Mouse (Mus musculus): ENCODE measurements around the gene Fgd1. TPM values are rescaled to one million over a fixed set of nuclear protein-coding genes. Genes with fewer than 3 reads are reported as not detected.

The Fgd1 gene
- total RNA-seq (2021): 10 to 100 TPM; 18.0 to 20.4 TPM

DNA sequence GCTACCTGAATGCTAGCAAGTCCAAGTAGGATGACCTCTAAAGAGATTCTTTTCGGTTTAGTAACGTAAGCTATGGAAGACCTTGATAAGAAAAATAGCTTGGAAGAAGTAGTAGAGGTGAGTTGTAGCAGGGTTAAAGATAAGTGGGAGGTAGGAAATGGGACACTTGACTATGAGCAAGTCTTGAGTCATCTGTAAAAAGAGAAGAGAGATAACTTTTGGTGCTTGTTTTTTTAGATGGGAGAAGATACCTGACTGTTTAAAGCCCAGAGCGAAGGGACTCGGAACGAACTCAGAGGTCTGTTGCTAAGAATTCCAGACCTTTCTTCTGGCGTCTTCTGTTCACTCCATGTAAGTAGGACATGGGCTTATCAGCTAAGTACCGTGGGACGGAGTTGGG, at the start of gene Fgd1:
Fgd1 (plus strand) TSS at position 301 of the 400 bp plus-strand sequence.
- intact Hi-C loops (cut with DNase I): loop anchor here (2.0 to 5.0 kb wide), 2 partner anchors 29 to 41 kb away; partner anchors contain the start of gene Gnl3l
- no peak for DNase-seq (ENCODE audit: low spot score in 2 of 2)

DNA sequence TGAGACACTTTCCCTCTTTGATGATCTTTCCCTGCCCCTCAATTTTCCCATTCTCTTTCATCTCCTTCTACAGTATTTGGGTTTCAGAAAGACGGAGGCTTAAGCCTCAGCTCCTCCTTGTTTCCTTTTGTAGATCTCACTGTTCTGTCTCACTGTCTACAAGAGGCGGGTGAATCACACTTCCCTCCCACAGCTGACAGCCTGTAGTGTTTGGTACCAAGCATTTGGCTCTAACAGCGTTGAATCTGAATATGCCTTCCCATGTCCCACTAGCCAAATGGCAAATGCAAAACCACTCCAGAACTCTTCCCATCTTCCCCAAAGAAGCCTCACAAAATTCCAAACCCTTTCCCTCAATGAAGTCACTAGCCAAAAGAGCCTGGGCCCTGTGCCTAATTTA, 49.2 kb upstream of the Fgd1 start:
- peak; percentile 31 to 85 for DNase-seq (ENCODE audit: low spot score in 2 of 2)
- intact Hi-C loops (cut with DNase I): loop anchor here (5.0 kb wide), 1 partner anchor 91 kb away; no protein-coding TSS in a partner anchor

DNA sequence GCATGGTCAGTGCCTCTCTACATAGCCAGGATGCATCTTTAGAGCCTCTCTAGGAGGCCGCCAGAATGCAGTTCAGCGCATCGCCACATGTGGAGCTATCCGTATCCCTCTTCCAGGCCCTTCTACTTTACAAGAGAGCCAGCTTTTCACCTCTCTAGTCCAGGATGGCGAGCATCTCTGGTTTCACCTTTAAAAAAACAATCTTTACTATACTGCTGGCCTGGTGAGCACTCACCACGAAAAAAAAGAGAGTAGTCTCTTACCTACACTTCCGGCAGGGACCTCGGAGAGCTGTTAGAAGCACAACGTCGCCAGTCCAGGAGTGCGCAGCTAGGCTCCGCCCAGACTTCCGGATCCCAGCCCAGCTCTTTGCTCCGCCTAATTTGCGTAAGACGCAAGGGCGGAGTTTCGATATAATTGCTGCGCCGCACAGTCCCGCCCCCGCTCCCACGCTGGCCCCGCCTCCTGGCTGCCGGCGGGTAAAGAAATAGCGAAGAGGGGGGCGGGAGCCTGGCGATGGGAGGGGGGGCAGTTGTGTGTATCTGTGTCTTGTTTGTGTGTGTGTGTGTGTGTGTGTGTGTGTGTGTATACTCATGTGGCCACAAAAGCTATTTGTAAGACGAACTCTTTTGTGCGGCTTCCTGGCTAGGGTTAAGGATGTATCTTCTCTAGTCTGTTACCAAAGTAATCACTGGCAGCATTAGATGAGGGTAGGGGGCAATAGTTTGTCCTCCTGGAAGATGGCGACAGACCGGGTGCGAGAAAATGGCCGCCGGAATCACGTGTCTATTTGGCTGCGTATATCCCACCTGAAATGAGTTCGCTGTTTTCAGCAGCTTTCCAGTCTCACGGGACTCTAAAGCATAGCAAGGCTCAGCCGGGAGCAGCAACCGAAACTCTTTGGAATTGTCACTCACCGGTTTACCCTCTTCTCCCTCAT, 28.7 kb upstream of the Fgd1 start, which contains the start of gene Gnl3l:
Gnl3l (minus strand) TSS at position 385 of the 940 bp plus-strand sequence.
- intact Hi-C loops (cut with DNase I): loop anchor here (2.0 kb wide), 1 partner anchor 30 kb away; the partner anchor contains the start of gene Fgd1
- peak; percentile 83 to 90 for DNase-seq (ENCODE audit: low spot score in 2 of 2)

DNA sequence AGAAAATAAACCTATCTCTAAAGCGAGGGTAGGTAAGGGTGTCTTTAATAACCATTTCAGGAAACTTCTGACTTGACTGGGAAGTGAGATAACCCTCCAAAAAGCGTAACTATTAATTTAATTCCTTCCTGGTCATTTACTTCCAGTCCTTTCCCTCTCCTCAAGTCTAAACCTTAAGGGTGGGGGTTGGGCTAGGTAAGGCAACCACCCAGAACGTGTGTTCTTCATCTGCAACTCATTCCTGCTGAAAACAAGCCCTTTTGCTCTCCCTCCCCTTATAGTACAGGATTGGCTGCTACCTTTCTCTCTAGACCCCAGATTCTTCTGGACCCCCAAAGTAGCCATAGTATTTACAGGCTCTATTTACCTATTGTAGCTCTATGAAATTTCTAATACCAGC, 28.1 kb upstream of the Fgd1 start:
- peak in 1 of 2 experiments; percentile 9 for DNase-seq (ENCODE audit: low spot score in 2 of 2)
- intact Hi-C loops (cut with DNase I): loop anchor here (2.0 kb wide), 1 partner anchor 29 kb away; the partner anchor contains the start of gene Fgd1

DNA sequence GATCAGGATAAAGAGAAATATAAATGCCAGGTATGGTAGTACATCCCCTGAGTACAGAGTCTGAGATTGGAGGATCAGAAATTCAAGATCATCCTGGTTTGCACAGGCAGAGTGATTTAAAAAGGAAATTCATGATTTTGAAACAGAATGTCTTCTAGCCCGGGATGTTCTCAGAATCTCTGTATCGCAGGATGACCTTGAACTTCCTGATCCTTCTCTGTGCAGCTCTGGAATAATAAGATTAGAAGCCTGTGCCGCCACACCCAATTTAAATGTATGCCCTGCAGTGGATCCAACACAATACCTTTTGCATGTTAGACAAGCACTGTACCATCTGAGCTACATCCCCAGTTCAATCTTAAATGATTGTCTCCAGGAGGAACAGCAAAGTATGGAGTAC, 27.2 kb upstream of the Fgd1 start:
- DNase-seq (ENCODE audit: low spot score in 2 of 2): no peak
- intact Hi-C loops (cut with DNase I): no loop called here

DNA sequence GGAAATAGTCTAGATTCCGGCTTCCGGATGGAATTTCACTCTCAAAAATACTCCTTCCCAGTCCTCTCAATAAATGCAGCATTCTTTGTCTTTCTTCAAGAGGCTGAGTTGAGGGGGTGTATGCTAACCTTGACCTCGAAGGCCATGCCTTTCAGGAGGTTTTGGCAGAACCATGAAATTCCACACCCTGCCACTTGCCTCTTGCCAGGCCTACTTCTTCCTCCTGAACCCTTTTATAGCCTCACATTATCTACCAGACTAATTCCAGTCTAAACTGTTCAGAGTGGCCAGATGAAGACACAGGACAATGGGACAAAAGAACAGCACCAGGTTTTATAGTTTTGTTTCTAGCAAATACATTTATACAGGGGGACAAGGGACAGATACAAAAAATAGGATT, 14.6 kb upstream of the Fgd1 start:
- intact Hi-C loops (cut with DNase I): no loop called here
- no peak for DNase-seq (ENCODE audit: low spot score in 2 of 2)

DNA sequence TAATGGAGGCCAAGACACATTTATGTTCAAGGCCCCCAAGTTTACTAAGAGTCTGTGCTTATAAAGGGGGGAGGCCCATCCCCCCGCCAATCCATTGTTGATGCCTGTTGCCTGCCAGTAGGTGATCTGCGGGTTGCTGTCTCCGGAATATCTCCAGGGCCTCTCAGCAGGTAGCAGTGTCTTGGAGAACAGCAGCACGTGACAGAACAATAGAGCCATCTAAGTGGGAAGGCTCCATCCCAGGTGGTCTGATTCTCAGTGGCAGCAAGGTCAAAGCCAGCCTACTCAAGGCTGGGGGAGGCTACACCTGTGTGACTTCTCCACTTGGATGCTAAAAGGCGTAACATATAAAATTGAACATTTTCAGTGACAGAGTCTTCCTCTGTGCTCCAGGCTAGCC, 4.7 kb upstream of the Fgd1 start:
- no peak for DNase-seq (ENCODE audit: low spot score in 2 of 2)
- intact Hi-C loops (cut with DNase I): no loop called here

DNA sequence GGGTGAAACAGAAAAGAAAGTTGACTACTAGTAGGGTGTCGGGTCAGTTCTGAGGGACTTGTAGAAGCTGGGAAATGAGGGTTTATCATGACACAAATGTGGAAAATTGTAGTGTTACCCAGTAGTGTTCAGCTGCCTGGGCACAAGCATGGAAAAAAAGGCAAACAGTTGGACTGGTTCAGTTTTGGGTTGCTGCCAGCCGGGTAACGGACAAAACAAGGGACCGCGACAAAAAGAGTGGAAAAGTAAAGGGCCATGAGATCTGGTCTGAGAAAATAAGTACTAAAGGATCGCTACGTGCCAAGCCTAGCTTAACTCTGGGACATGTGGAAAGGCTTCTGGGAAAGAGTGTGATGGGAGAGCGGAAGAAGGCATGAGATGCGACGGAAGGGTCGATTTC, 371 bp downstream of the Fgd1 start:
- intact Hi-C loops (cut with DNase I): loop anchor here (2.0 to 5.0 kb wide), 2 partner anchors 30 to 41 kb away; partner anchors contain the start of gene Gnl3l
- DNase-seq (ENCODE audit: low spot score in 2 of 2): no peak

DNA sequence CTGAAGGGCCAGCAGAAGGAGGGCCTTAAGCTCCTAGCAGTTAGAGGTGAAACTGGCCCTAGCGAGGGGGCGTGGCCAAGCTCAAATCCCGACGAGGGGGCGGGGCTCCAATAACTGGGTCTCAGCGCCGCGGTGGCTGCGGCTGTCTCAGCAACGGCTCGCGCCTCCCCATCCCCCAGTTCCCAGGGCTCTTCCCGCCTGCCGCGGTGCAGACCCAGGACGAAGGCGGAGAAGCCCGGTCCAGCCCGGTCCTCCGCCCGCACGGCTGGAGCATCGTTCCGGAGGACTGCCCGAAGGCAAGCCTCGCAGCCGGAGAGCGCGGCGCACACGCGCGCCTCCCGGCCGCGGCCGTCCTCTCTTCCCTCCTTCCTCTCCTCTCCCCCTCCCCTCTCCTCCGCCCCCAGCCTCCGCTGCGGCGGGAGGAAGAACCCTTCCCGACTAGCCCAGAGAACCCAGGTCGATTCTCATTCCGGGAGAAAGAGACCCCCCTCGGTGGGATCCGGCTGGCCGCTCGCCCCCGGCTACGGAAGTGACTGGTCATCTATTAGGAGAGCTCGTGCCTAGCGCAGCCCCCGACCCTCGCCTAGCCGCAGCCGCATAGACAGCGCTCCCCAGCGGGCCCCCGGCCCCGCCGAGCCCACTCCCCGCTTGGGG, 954 bp downstream of the Fgd1 start:
- intact Hi-C loops (cut with DNase I): loop anchor here (2.0 to 5.0 kb wide), 2 partner anchors 30 to 40 kb away; partner anchors contain the start of gene Gnl3l
- DNase-seq (ENCODE audit: low spot score in 2 of 2): peak; percentile 78

DNA sequence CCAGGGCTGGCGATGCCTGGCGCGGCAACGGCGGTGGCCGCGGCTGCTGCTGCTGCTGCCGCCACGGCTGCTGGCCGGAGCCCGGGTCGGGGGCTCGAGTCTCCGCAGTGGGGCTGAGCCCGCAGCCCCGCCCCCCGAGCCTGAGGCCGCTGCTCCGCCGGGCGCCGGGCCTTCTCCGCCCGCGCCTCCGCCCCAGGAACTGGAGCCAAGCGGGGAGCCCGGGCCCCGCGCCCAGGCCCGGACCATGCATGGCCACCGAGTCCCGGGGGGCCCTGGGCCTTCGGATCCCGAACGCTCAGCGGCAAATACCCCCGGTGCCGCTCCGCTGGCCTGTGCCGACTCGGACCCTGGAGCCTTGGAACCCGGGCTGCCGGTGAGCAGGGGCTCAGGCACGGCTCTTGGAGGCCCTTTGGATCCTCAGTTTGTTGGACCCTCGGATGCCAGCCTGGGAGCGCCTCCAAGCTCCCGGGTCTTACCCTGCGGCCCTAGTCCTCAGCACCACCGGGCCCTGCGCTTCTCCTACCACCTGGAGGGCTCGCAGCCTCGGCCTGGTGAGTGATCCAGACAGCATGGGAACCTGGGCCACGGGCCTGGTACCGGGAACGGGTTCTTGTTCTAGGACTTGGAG, 1.6 kb downstream of the Fgd1 start:
- peak in 1 of 2 experiments; percentile 28 for DNase-seq (ENCODE audit: low spot score in 2 of 2)
- intact Hi-C loops (cut with DNase I): loop anchor here (2.0 to 5.0 kb wide), 3 partner anchors 21 to 40 kb away; partner anchors contain the start of gene Gnl3l

DNA sequence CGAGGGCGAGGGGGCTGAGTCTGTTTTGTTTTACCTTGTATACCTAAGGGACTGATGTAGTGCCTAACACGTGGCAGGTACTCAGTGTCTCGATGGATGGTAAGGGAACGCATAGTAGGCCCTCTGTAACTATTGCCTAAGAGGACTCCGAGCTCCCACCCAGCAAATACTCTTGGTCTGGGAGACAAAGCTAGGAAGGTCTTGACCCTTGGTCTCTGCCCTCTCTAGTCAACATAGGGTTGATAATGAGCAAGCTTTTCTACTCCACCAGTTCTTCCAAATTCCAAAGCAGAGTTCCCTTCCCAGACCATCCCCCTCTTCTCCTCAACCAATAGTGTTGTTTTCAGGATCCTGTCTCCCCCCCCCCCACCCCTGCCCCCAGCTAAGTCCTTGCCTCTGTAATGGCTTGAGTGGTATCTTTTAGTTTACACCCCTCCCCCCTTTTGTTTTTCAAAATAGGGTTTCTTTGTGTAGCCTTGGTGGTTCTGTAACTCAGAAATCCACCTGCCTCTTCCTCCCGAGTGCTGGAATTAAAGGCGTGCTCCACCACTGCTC, 3.8 kb downstream of the Fgd1 start:
- intact Hi-C loops (cut with DNase I): loop anchor here (2.0 to 5.0 kb wide), 3 partner anchors 19 to 47 kb away; partner anchors contain the start of gene Tsr2
- DNase-seq (ENCODE audit: low spot score in 2 of 2): no peak

DNA sequence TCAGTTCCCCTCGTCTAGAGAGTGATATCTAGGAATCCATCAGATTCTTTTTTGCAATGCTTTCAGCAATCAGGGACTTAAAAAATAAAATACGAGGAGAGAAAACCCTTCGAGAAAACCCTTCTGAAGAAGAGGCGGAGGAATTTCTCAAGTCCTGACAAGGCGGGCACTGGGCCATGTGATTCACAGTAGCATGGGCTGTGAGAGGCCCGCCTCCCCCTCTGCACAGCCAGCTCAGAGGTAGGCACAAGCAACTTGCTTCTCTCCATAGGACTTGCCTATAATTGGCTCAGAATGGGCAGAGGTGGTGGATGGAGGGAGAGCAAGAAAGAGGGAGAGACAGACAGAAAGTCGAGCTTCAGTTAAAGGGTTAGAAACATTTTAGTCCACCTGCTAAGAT, 4.4 kb downstream of the Fgd1 start:
- DNase-seq (ENCODE audit: low spot score in 2 of 2): peak; percentile 15 to 88
- intact Hi-C loops (cut with DNase I): loop anchor here (2.0 kb wide), 1 partner anchor 46 kb away; the partner anchor contains the start of gene Tsr2

DNA sequence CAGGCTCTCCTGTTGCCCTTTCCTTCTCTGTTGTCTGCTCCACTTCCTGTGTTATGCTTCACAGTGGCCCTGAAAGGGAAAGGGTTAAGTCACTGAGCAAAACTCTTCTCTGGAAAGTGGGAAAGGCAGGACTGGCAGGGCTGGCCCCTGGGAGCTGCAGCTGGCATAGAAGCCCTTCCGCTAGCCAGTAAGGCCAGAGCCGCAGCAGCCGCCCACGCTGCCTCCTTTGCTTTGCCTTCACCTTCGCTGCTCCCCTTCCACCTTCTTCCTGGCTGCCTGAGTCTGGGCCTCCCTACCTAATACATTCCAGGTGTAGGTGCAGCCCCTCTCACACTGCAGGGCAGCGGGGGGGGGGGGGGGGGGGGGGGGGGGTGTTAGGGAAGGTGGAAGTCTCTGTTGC, 8.5 kb downstream of the Fgd1 start:
- no peak for DNase-seq (ENCODE audit: low spot score in 2 of 2)
- intact Hi-C loops (cut with DNase I): no loop called here

DNA sequence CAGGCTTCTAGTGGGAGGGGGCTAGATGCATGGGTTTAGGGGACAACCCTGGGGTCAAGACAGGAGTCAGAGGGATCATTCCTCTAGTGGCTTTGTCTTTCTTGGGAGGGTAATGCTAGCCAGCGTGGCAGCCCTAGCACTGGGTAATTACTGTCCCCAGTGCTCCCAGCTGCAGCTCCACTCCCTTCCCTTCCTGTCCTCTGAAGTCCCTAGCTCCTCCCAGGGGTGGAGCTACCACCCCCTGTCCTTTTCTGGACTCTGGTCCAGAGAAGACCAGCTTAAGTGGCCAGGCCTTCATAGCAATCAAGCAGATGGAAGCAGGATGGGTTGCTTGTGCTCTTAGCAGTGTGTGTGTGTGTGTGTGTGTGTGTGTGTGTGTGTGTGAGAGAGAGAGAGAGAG, 9.6 kb downstream of the Fgd1 start:
- intact Hi-C loops (cut with DNase I): no loop called here
- no peak for DNase-seq (ENCODE audit: low spot score in 2 of 2)

DNA sequence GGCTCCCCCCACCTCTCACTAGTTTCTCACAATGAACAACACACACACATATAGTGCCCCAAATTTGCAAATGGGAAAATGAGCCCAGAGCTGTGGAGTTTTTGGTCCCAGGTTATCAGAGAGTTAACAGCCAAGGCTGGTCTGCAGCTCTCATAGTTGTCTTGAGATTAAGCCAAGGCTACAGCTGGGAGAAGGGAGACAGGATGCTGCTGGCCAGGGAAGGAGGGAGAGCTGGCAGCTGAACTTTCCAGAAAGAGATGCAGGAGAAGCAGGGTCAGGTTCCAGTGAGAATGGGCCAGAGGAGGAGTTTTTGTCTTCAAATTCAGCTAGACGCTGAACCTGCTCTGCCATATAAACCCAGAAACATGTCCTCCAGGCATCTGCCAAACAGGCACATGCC, 13.4 kb downstream of the Fgd1 start:
- intact Hi-C loops (cut with DNase I): no loop called here
- no peak for DNase-seq (ENCODE audit: low spot score in 2 of 2)

DNA sequence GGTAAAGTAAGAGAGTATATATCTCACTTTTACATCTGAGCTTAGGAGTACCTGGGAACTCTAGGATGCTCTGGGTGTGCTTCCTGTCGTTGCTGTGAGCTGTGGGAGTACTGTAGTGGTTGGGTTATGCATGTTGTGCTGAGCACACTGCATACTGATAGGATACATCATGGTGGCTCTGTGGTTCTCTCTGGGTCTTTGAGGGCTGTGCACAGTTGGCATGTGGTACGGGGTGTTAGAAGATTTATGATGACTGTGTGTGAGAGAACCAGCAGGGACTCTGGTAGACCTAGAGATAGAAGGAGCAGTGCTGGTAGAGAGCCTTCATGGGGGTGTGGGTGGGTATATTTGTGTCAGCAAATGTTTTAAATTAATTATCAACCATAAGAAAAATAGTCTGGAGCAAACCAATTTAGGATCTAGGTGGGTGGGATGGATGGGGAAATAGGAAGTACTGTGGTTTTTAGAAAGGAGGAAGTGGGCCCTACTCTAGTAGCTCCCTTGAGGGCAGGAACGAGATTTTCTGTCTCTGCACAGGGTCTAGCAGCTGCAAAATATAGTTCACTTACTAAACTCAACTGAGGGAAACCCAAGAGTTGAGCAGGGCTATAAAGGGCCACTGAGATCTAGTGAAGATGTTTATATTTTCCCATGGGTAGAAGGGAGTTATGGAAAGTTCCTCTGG, 15.8 kb downstream of the Fgd1 start:
- no peak for DNase-seq (ENCODE audit: low spot score in 2 of 2)
- intact Hi-C loops (cut with DNase I): no loop called here

DNA sequence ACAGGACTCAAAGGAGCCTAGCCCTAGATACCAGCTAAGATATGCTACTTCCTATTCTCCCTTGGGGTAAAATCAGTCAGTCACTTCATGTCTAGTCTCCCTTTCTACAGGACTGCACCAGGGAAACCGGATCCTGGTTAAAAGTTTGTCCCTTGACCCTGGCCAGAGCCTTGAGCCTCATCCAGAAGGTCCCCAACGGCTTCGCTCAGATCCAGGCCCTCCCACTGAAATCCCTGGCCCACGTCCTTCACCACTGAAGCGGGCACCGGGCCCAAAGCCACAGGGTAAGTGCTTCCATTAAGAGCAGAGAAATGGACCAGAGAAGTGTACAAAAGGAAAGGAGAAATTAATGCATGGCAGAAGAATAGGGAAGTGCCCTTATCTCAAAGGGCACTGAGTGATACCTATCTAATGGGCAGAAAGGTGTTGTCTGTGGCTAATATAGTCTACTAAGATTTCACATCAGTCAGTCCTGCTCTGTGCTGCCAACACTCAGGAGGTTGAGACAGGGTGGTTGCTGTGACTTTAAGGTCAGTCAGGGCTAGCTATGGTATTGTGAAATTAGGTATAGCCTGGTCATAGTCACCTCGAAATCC, 20.2 kb downstream of the Fgd1 start:
- intact Hi-C loops (cut with DNase I): no loop called here
- DNase-seq (ENCODE audit: low spot score in 2 of 2): no peak

DNA sequence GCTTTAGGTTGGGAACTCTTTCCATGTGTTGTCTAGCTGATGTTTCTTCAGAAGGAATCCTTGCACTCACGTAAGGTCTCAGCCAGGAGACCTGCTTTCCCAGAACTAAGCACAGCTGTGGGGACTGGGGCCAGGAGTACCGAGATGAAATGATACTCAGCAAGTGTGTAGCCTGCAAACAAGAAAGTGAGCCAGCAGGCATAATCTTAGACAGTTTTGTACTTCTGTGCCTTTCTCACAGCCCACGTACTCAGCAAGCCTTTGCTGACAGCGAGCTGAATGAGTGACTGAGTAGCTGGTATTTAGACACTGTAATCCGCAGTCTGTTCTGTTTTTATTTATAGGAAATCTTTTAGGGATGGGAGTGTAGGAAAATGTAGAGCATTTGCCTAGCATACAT, 21.9 kb downstream of the Fgd1 start:
- intact Hi-C loops (cut with DNase I): loop anchor here (2.0 kb wide), 1 partner anchor 19 kb away; no protein-coding TSS in a partner anchor
- DNase-seq (ENCODE audit: low spot score in 2 of 2): peak; percentile 24 to 67
